Mouse (Mus musculus): ENCODE measurements at regions not wholly inside any gene's neighbourhood (a gene's known extent, or its start where the extent isn't known, plus 50 kb on each side); places are given as distances from the start of the nearest gene placed in this dataset.

GRCm38 (mm10) chr6:99785212-99785611 is 59.0 kb upstream of the Prok2 start:
- no peak overlapping the region for H3K4me3 ChIP-seq (ENCODE audit: control insufficient read depth in 1 of 2, insufficient read depth in 1 of 2, low read depth in 1 of 2, low read length in 2 of 2)
- H3K4me1 ChIP-seq (ENCODE audit: control insufficient read depth in 2 of 2, insufficient read depth in 2 of 2, low read length in 2 of 2), result no peaks in the 10 kb centered on the region
- no peak overlapping the region for H3K27ac ChIP-seq (replicated peaks in 1 of 2; ENCODE audit: control insufficient read depth in 1 of 2, insufficient read depth in 1 of 2, low read depth in 2 of 2, low read length in 2 of 2)
- no peaks in the 10 kb centered on the region for H3K36me3 ChIP-seq (ENCODE audit: control insufficient read depth, insufficient read depth, low read length)
- H3K9me3 ChIP-seq (ENCODE audit: control insufficient read depth, low read length), result no peaks in the 10 kb centered on the region
- H3K27me3 ChIP-seq (ENCODE audit: control insufficient read depth, insufficient read depth, low read length), result no peaks in the 10 kb centered on the region
- WGBS, result 80% methylated on average over 6 of the region's 6 CpGs
- no peak for ATAC-seq (ENCODE audit: insufficient number of reproducible peaks, insufficient read depth, low FRiP score, low read depth)
- H3K9ac ChIP-seq (ENCODE audit: low read length), result no peak overlapping the region
- no peak overlapping the region for H3K4me2 ChIP-seq (ENCODE audit: low read length)

GRCm38 (mm10) chr6:99784804-99785203 is 58.6 kb upstream of the Prok2 start:
- no peaks in the 10 kb centered on the region for H3K27me3 ChIP-seq (ENCODE audit: control insufficient read depth, insufficient read depth, low read length)
- no peak for ATAC-seq (ENCODE audit: insufficient number of reproducible peaks, insufficient read depth, low FRiP score, low read depth)
- no peak overlapping the region for H3K27ac ChIP-seq (replicated peaks in 1 of 2; ENCODE audit: control insufficient read depth in 1 of 2, insufficient read depth in 1 of 2, low read depth in 2 of 2, low read length in 2 of 2)
- no peak overlapping the region for H3K4me3 ChIP-seq (ENCODE audit: control insufficient read depth in 1 of 2, insufficient read depth in 1 of 2, low read depth in 1 of 2, low read length in 2 of 2)
- no peaks in the 10 kb centered on the region for H3K4me1 ChIP-seq (ENCODE audit: control insufficient read depth in 2 of 2, insufficient read depth in 2 of 2, low read length in 2 of 2)
- H3K9me3 ChIP-seq (ENCODE audit: control insufficient read depth, low read length), result no peaks in the 10 kb centered on the region
- H3K36me3 ChIP-seq (ENCODE audit: control insufficient read depth, insufficient read depth, low read length), result no peaks in the 10 kb centered on the region
- H3K9ac ChIP-seq (ENCODE audit: low read length), result no peak overlapping the region
- 84% methylated on average over 3 of the region's 3 CpGs for WGBS
- no peak overlapping the region for H3K4me2 ChIP-seq (ENCODE audit: low read length)

DNA sequence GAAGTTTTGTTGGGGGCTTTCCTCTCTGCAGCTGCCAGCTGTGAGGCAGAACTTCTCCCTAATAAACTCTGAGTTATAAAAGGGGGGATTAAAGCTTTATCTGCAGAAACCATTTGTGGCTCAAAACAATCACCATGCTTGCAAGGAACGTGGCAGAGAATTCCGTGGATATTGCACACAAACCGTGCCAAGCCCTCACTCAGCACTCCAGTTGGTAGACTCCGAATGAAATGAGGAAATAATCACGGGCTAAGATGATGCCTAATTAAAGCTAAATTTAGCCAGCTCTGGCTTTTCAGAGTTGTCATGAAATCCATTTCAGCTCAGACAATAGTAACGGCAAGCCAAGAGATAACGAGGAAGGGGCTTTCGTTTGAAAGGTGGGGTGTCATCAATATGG is 58.1 kb upstream of the Prok2 start:
- H3K4me1 ChIP-seq (ENCODE audit: control insufficient read depth in 2 of 2, insufficient read depth in 2 of 2, low read length in 2 of 2), result peaks cover under 1 to 2% of the 10 kb centered on the region in 2 experiments; a peak in 2 of 4 replicates
- no peak overlapping the region for H3K4me2 ChIP-seq (ENCODE audit: low read length)
- no peaks in the 10 kb centered on the region for H3K27me3 ChIP-seq (ENCODE audit: control insufficient read depth, insufficient read depth, low read length)
- no peaks in the 10 kb centered on the region for H3K36me3 ChIP-seq (ENCODE audit: control insufficient read depth, insufficient read depth, low read length)
- 63% methylated on average over 8 of the region's 8 CpGs for WGBS
- no peaks in the 10 kb centered on the region for H3K9me3 ChIP-seq (ENCODE audit: control insufficient read depth, low read length)
- no peak for ATAC-seq (ENCODE audit: insufficient number of reproducible peaks, insufficient read depth, low FRiP score, low read depth)
- no peak overlapping the region for H3K4me3 ChIP-seq (ENCODE audit: control insufficient read depth in 1 of 2, insufficient read depth in 1 of 2, low read depth in 1 of 2, low read length in 2 of 2)
- no peak overlapping the region for H3K9ac ChIP-seq (ENCODE audit: low read length)
- no peak overlapping the region for H3K27ac ChIP-seq (replicated peaks in 1 of 2; ENCODE audit: control insufficient read depth in 1 of 2, insufficient read depth in 1 of 2, low read depth in 2 of 2, low read length in 2 of 2)

DNA sequence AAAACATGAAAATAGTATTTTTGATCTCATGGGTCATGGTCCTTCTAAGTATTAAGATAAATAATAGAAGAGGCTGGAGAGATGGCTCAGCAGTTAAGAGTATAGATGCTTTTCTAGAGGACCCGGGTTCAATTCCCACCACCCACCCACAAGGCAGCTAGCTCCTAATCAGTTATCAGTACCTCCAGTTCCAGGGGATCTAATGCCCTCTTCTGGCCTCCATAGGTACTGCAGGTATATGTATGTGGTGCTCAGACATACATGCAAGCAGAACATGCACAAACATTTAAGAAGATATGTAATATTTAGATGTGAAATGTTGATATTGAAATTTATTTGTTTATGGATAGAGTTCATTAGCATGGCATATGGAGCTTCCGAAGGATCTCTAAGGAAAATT is 56.8 kb upstream of the Prok2 start:
- H3K27ac ChIP-seq (replicated peaks in 1 of 2; ENCODE audit: control insufficient read depth in 1 of 2, insufficient read depth in 1 of 2, low read depth in 2 of 2, low read length in 2 of 2), result no peak overlapping the region
- no peaks in the 10 kb centered on the region for H3K27me3 ChIP-seq (ENCODE audit: control insufficient read depth, insufficient read depth, low read length)
- H3K36me3 ChIP-seq (ENCODE audit: control insufficient read depth, insufficient read depth, low read length), result no peaks in the 10 kb centered on the region
- H3K9ac ChIP-seq (ENCODE audit: low read length), result no peak overlapping the region
- no peaks in the 10 kb centered on the region for H3K9me3 ChIP-seq (ENCODE audit: control insufficient read depth, low read length)
- no peak overlapping the region for H3K4me2 ChIP-seq (ENCODE audit: low read length)
- no peak overlapping the region for H3K4me3 ChIP-seq (ENCODE audit: control insufficient read depth in 1 of 2, insufficient read depth in 1 of 2, low read depth in 1 of 2, low read length in 2 of 2)
- no peak for ATAC-seq (ENCODE audit: insufficient number of reproducible peaks, insufficient read depth, low FRiP score, low read depth)
- WGBS, result 70% methylated on average over 2 of the region's 2 CpGs
- peaks cover 2 to 5% of the 10 kb centered on the region in 2 experiments; a peak in 2 of 4 replicates for H3K4me1 ChIP-seq (ENCODE audit: control insufficient read depth in 2 of 2, insufficient read depth in 2 of 2, low read length in 2 of 2)

Measured in heart, embryonic 14.5 days (tissue).